Mouse (Mus musculus): ENCODE data around the gene Acbd4.

The Acbd4 gene

GRCm38 (mm10) chr11:103144309-103145285 is 43.1 kb downstream of the Acbd4 start:
- DNase-seq = no peak

GRCm38 (mm10) chr11:103146386-103146785 is 44.9 kb downstream of the Acbd4 start:
- DNase-seq = no peak

GRCm38 (mm10) chr11:103147766-103148165 is 46.3 kb downstream of the Acbd4 start:
- DNase-seq = no peak

- no peak for DNase-seq
Measured at GRCm38 (mm10) chr11:103149771-103150170, 48.3 kb downstream of the Acbd4 start.

- DNase-seq = peak; percentile 96
Measured at GRCm38 (mm10) chr11:103158621-103159478, 57.4 kb downstream of the Acbd4 start.

GRCm38 (mm10) chr11:103160738-103161137 is 59.3 kb downstream of the Acbd4 start:
- no peak for DNase-seq

- DNase-seq = no peak
Measured at GRCm38 (mm10) chr11:103161449-103161848, 60.0 kb downstream of the Acbd4 start.

Data from cerebellum, adult 11 months (tissue).